Mouse (Mus musculus): ENCODE data around the gene Hist1h2bc.
"Not testable (repeated sequence)": the region's sequence is repeated elsewhere in the genome, so short reads cannot be mapped to it uniquely, and the experiment has no call there.

Gene Hist1h2bc

DNA sequence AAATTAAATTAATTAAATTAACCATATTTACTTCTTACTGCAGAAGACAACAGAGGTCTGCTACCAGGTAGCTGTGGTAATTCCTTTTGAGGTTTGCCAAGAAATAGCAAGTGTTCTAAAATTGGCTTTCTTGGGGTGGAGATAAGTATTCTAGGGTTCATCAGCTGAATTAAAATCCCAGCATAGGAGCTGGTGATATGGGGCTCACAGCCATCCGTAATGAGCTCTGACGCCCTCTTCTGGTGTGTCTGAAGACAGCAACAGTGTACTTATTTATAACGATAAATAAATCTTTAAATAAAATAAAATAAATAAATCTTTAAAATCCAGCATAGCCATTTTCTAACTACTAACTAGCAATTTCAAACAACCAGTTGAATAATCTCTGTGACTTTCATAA, 15.8 kb downstream of the Hist1h2bc start:
- ATAC-seq (ENCODE audit: low TSS enrichment), result no peak

DNA sequence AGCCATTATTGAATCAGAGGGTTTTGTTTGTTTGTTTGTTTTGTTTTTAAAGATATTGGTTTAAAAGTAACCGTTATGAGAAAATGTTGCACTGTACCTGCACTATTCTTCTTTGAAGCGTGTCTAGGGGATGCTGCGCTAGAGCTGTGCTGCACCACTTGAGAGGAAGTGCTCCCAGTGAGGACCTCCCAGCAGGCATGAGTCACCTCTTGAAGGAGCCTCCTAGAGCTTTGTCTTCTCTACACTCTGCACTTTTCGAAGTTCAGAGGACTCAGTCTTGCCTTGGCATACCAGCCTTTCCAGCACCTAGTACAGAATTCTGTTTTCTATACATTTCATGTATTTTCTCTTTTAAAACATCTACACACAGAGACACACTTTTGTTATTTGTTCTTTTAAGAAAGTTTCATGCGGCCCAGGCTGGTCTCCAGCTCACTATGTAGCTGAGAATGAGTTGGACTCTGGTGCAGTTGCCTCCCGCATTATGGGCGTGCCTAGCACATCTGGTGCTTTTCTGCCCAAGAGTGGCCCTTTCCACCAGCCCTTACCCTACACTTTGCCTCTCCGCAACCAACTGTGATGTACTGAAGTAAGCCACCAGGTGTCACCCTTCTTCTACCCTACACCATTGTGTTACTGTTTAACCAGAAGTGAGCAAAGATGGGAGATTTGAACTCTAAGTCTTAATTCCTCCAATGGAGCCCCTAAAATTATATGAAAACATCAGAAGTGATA, 17.0 kb downstream of the Hist1h2bc start:
- peak; percentile 66 for ATAC-seq (ENCODE audit: low TSS enrichment)

- ATAC-seq (ENCODE audit: low TSS enrichment), result no peak
These were observed 18.2 kb downstream of the Hist1h2bc start for GRCm38 (mm10) chr13:23702220-23702619.

DNA sequence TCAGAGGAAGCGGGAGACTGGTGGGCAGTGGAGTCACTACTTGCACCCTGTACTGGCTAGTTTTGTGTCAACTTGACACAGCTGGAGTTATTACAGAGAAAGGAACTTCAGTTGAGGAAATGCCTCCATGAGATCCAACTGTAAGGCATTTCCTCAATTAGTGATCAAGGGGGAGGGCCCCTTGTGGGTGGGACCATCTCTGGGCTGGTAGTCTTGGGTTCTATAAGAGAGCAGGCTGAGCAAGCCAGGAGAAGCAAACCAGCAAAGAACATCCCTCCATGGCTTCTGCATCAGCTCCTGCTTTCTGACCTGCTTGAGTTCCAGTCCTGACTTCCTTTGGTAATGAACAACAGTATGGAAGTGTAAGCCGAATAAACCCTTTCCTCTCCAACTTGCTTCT, 18.8 kb downstream of the Hist1h2bc start:
- not testable (repeated sequence) for ATAC-seq (ENCODE audit: low TSS enrichment)

- ATAC-seq (ENCODE audit: low TSS enrichment), result no peak
These were observed 21.9 kb downstream of the Hist1h2bc start for GRCm38 (mm10) chr13:23705751-23706356.

- ATAC-seq (ENCODE audit: low TSS enrichment), result no peak
These were observed 22.8 kb downstream of the Hist1h2bc start for GRCm38 (mm10) chr13:23706771-23707170.

DNA sequence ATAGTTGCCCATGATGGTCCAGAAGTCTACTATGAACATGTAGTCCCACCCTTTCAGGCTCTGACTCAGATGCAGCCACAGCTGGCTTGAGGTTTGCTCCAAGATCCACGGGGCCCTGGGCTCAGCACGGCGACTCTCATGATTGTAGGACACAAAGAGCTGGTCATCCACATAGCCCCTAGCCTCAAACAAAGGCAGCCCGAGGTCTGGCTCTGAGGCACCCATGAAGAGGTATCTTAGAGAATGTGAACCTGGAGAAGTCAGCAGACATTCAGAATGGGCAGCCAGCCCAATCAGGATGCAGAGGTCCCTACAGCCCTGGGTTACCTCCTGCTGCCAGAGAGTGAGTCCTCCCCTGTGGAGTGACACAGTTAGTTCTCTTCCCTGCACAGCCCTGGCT, 24.0 kb downstream of the Hist1h2bc start:
- ATAC-seq (ENCODE audit: low TSS enrichment), result no peak

- no peak for ATAC-seq (ENCODE audit: low TSS enrichment)
These were observed 24.7 kb downstream of the Hist1h2bc start for GRCm38 (mm10) chr13:23708654-23709053.

GRCm38 (mm10) chr13:23709714-23710373, 25.8 kb downstream of the Hist1h2bc start:
- no peak; the same call in 1 of the 2 replicates for ATAC-seq (ENCODE audit: low TSS enrichment)

DNA sequence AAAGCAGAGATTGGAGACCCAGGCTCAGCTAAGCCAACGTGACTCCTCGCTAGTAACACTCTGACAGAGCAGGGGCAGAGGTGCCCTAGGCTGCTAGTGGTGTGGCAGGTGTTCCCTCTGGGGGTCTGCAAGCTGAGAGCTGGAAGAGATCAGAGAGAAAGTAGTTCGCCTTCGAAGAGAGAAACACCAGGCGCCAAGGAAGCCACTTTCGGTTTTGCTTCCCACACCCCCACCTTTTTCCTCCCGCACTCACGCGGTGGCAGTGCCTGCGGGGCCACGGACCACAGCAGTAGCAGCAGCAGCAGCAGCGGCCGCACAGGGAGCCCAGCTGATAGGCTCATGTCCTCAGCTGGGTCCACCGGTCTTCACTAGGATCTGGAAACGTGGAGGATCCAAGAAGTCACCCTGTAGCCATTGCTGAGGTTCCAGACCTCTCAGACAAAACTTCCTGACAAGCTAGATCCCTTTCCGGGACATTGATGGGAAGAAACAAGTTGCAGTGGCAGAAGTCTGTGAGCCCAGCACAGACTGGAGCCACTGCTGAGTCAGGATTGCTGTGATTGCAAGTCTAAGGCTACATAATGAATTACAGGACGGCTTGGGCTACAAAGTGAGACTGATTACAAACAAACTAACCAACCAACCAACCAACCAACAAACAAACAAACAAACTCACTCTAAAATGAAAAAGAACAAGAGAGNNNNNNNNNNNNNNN, 26.5 kb downstream of the Hist1h2bc start, which contains the start of gene Hfe:
Gene Hfe, minus strand, starts transcription at position 481 of the 716 bp plus-strand sequence.
- ATAC-seq (ENCODE audit: low TSS enrichment), result peak; percentile 98

DNA sequence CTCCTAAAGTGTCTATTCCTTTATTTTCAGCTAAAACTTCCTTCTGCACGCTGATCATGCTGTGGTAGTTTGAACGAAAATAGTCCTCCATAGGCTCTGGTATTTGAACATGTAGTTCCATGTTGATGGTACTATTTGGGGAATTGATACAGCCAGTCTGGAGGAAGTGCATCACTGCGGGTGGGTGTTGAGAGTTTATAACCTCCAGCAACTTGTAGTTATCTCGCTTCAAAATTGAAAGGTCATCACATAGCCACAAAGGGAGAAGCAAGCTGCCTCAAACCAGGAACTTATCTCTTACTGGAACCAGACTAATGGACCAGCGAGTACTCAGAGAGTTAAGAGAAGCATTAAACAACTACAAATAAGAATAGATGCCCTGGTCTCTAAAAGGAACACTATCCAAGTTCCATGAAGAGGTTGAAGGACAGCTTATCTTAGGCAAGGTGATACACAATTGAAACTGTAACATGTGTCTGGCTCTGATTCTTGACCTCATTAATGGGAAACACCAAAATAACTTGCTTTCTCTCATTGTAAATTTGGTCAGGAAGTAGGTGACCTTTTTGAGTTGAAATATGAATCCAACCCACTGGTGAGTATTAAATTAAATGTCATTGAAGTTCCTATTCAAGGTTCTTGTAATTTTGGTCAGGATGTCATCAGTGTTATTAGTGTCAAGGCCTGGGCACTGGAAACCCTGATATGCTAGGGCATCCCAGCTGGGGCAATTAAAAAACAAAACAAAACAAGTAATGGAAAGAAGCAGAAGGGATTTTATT, 32.5 kb downstream of the Hist1h2bc start:
- ATAC-seq (ENCODE audit: low TSS enrichment), result no peak

DNA sequence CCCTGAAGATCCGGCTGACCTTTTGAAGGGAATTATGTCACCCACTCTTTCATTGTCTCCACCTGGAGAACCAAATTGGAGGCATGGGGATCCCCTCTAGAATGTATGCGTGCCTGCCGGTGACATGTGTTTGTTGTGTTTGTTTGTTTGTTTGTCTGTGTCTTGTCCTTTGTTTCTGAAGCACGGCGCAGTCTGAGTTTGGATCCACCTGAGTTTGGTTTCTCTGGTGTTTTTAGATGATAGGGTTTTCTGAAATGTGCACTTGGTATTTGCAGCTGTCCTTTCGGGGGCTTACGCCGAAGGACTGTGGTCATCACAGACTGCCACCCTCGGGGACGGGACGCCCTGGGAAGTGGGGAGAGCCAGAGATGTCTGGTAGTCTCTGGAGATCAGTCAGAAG, 33.2 kb downstream of the Hist1h2bc start:
- ATAC-seq (ENCODE audit: low TSS enrichment), result no peak

DNA sequence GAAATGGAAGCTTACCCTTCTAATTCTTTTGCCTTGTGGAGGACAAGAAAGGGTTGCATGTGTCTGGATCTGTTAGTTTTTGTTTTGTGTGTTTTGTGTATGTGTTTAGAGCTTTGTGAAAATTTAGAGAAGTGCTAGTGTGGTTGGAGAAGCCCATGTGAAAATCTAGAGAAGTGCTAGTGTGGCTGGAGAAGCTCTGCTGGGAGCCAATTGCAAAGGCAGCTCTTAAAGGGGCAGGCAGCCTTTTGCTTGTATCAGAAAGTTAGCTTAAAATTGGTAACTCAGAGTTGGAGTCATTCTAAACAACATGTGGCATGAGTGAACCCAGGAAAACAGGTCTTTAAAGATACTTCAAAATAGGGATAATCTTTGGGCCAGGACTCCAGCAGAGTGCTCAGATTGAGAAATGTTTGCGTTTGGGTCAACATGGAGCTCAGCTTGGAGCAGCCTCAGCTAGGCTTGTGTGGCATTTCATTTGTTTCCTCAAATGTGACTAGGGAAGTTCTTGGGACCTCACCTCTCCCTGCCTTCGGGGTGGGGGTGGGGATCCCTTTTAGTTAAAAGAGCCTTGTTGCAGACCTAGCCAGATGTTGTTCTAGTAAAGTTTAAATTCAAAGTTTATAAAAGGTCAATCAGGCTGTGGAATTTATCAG, 33.7 kb downstream of the Hist1h2bc start:
- ATAC-seq (ENCODE audit: low TSS enrichment), result not testable (repeated sequence)

DNA sequence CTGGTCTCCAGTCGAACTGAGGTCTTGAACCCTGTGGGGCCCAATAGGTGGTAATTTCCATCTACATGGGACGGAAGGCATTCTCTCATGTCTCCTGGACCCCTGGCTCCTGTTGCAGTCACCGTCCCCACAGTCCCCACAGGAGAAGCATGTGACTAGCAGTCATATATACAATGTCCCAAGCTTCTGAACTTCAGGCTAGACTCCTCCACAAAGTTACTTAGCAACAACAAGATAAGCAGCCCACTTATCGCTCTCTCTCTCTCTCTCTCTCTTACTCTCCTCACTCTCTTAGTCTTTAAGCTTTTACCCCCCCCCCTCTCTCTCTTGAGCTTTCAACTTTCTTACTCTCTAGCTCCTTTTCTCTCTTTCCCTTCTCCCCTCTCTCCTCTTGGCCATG, 40.2 kb downstream of the Hist1h2bc start:
- ATAC-seq (ENCODE audit: low TSS enrichment), result no peak

DNA sequence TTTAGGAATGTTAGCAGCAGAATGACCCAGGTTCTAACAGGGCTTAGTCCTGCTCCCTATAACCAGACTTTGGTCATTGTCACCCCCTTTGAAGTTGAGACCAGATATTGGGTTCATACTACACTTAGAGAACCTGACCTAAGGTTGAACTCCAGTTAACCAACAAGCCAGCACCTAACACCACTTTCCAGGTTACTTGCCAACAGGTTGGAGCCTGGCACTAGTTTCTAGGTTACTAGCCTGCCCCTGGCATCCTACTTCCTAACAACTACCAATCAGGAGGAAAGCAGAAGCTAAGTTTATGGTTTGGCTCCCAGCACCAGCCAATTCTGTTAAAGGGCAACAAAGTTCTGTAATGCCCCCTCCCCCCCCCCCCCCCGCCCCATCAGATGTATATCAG, 41.2 kb downstream of the Hist1h2bc start:
- no peak for ATAC-seq (ENCODE audit: low TSS enrichment)

GRCm38 (mm10) chr13:23728472-23729191, 44.6 kb downstream of the Hist1h2bc start:
- no peak for ATAC-seq (ENCODE audit: low TSS enrichment)

DNA sequence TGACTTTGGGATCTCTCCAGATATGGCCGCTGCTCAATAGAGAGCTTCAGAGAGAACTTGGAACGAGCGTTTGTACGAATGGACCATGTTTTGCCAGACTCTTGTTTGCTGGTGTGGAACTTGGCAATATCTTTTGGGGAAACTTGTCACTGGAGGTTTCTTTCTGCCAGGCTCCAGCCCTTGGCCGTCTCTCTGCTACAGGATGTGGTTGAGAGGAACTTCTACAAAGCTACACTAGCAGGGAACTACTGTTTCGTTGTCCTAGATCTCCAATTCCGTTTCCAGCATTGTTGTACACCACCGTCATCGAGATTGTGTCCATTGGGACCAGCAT, 45.2 kb downstream of the Hist1h2bc start:
- no peak for ATAC-seq (ENCODE audit: low TSS enrichment)

DNA sequence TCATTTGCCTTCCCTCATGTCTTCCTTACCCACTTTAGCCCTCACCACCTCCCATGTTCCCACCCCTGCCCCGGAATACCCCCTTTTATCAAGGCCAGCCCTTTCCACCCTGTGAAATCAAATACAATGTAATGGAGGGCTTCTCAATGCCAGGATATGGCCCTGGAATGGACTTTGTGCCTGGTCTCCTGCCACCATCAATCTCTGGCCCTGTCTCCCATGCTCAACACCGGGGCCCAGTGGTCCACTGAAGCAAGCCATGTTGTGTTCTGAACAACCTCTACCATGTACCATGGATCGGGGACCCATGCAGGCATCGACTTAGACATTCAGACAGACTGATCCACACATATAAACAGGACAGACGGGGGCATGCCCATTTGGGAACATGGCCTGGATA, 45.7 kb downstream of the Hist1h2bc start:
- ATAC-seq (ENCODE audit: low TSS enrichment), result no peak

GRCm38 (mm10) chr13:23730479-23730878, 46.5 kb downstream of the Hist1h2bc start:
- ATAC-seq (ENCODE audit: low TSS enrichment), result no peak

DNA sequence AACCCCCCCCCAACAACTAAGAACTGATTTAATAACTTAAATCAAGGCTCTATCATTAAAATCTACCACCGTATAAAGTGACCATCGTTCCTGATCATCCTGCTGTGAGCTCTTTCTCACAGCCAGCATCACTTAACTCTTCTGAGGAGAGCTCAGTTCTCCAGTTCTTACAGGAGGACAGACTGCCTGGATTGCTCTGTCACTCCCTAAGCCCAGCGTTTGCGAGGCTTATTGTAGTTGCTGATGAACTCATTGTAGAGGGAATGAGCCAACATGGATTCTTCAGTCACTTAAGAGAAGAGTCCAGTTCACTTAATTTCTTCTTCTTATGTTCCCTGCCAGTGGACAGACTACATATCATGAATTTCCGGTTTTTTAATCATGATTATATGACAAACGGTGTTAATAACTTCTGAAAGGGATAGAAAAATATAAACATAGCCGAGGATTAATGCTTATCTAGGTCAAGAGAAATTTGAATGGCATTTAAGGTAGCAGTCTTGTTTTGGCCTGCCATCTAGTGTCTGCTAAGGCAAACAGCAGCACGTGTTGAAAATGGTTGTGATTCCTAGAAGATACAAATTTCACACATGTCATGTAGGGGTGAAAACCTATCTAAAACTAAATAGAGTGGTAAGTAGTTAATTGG, 48.3 kb downstream of the Hist1h2bc start:
- peak; percentile 77 for ATAC-seq (ENCODE audit: low TSS enrichment)

Data from frontal cortex, adult (tissue).